Comparison of ENCODE assay signal across 34 mouse cellular contexts in the genomic region with DNA sequence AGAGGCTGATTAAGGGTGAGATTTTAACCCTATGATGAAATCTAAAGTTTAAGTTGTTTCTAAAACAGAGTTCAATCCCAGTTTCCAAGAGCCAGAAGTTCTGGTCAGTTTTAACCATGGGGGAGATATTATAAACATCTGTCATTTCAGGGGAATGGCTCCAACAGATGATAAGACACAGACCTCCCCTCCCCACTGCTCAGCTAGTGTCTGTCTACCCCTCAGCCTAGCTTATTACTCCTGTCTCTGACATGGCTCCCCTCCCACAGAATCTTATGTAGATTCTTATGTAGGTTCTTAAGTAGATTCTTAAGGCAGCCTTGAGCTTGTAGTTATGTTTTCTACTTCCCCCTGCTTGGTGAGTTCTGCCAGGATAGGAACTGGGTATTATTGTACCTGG.
"Had no signal": no experiment of that assay in that cellular context is flagged by ENCODE, and none has a peak within 500 bp of the region (broad histone marks: within the 10 kb centered on the region; RNA-seq: fewer than 3 reads in every experiment).

No protein-coding gene starts in this region.

- H3K4me1 ChIP-seq: heart, embryonic 10.5 days; heart, embryonic 12.5 days; heart, embryonic 13.5 days; heart, embryonic 15.5 days; hindbrain, embryonic 10.5 days; hindbrain, embryonic 12.5 days; hindbrain, embryonic 13.5 days; hindbrain, embryonic 15.5 days; intestine, embryonic 15.5 days; kidney, embryonic 15.5 days had no signal

- H3K9ac ChIP-seq: heart, embryonic 12.5 days; heart, embryonic 13.5 days; heart, embryonic 15.5 days; hindbrain, embryonic 12.5 days; hindbrain, embryonic 13.5 days; hindbrain, embryonic 14.5 days; hindbrain, embryonic 15.5 days; intestine, embryonic 15.5 days; kidney, embryonic 15.5 days had no signal

- H3K36me3 ChIP-seq: heart, embryonic 10.5 days; heart, embryonic 12.5 days; heart, embryonic 13.5 days; heart, embryonic 15.5 days; hindbrain, embryonic 10.5 days; hindbrain, embryonic 12.5 days; hindbrain, embryonic 13.5 days; hindbrain, embryonic 15.5 days; intestine, embryonic 15.5 days; kidney, embryonic 15.5 days had no signal

- DNase-seq: heart, postnatal 10 days; heart, postnatal 14 days; heart, postnatal 36 days; heart, postnatal 4 days; kidney, adult 11 months; kidney, adult 18-20 months; kidney, adult 2 months; kidney, adult 8-10 months; kidney, adult 9 months; kidney, postnatal 10 days; kidney, postnatal 14 days; kidney, postnatal 25 days; kidney, postnatal 36 days; kidney, postnatal 4 days; layer of hippocampus, adult 9-11 months; layer of hippocampus, postnatal 36 days had no signal

- H3K9me3 ChIP-seq: heart, embryonic 10.5 days; heart, embryonic 12.5 days; heart, embryonic 13.5 days; heart, embryonic 15.5 days; hindbrain, embryonic 10.5 days; hindbrain, embryonic 12.5 days; hindbrain, embryonic 13.5 days; hindbrain, embryonic 15.5 days; intestine, embryonic 15.5 days; kidney, embryonic 15.5 days had no signal

- H3K27ac ChIP-seq: heart, embryonic 10.5 days; heart, embryonic 13.5 days; heart, embryonic 15.5 days; hindbrain, embryonic 10.5 days; hindbrain, embryonic 12.5 days; hindbrain, embryonic 13.5 days; hindbrain, embryonic 14.5 days; hindbrain, embryonic 15.5 days; hindbrain, postnatal 0 days; intestine, embryonic 15.5 days; kidney, embryonic 15.5 days; kidney, postnatal 0 days; layer of hippocampus, adult 2 months had no signal

- H3K4me2 ChIP-seq: heart, embryonic 11.5 days; heart, embryonic 12.5 days; heart, embryonic 13.5 days; heart, embryonic 15.5 days; hindbrain, embryonic 12.5 days; hindbrain, embryonic 13.5 days; hindbrain, embryonic 14.5 days; hindbrain, embryonic 15.5 days; intestine, embryonic 15.5 days; kidney, embryonic 15.5 days had no signal

- ATAC-seq: hindbrain, embryonic 16.5 days; hindbrain, postnatal 0 days; inflammation-experienced regulatory T-cells, adult 6 months; intestine, embryonic 15.5 days; intestine, postnatal 0 days had no signal

- H3K27me3 ChIP-seq: heart, embryonic 12.5 days; heart, embryonic 13.5 days; heart, embryonic 15.5 days; hindbrain, embryonic 12.5 days; hindbrain, embryonic 13.5 days; hindbrain, embryonic 15.5 days; intestine, embryonic 15.5 days; kidney, embryonic 15.5 days had no signal

- H3K4me3 ChIP-seq: heart, embryonic 10.5 days; heart, embryonic 12.5 days; heart, embryonic 13.5 days; heart, embryonic 15.5 days; hindbrain, embryonic 10.5 days; hindbrain, embryonic 12.5 days; hindbrain, embryonic 13.5 days; hindbrain, embryonic 15.5 days; intestine, embryonic 15.5 days; kidney, embryonic 15.5 days; layer of hippocampus, adult 2 months had no signal
